Comparison of ENCODE assay signal across 13 mouse cellular contexts in the genomic region with DNA sequence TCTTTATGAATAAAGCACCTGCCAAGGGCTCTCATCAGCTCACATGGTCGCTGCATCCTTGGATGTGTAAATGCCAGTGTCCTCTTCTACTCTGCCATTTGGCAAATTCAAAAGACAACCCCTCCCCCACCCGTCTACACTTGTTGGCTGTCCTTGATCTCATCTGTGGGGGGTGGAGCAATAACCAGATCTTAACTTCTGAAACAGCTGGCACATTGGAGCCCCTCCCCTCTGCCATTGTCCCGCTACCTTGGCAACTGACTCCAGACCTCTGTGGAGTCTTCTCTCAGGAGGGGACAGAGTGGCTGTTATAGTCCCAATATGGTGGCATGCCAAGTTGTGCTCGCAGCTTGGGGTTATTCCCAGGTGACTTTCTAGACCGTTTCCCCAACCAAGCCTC. TPM values are rescaled to one million over a fixed set of nuclear protein-coding genes. Genes with fewer than 3 reads are reported as not detected.
DNase-seq lines count a peak whose midpoint lies in the region; ATAC-seq and TF ChIP-seq lines count a peak whose summit lies in the region.
"Had no signal": no experiment of that assay in that cellular context is flagged by ENCODE, and none has a peak within 500 bp of the region (broad histone marks: within the 10 kb centered on the region; RNA-seq: fewer than 3 reads in every experiment).

No protein-coding gene starts in this region.

- intact Hi-C loops in gastrocnemius, adult 2 months (cut with DNase I), result no loop called here

- no peaks in the 10 kb centered on the region for H3K27me3 ChIP-seq in hindbrain, embryonic 14.5 days (ENCODE audit: control insufficient read depth, insufficient read depth, low read length)
- no peaks in the 10 kb centered on the region for H3K27me3 ChIP-seq in neural tube, embryonic 14.5 days (ENCODE audit: control insufficient read depth, insufficient read depth, low read length)
- H3K27me3 ChIP-seq: stomach, embryonic 15.5 days had no signal

- no peak overlapping the region for H3K4me2 ChIP-seq in hindbrain, embryonic 14.5 days (replicated peaks)
- H3K4me2 ChIP-seq in neural tube, embryonic 14.5 days (ENCODE audit: low read depth, low read length), result no peak overlapping the region
- H3K4me2 ChIP-seq: liver, embryonic 11.5 days; stomach, embryonic 15.5 days had no signal

- H3K4me1 ChIP-seq in hindbrain, embryonic 14.5 days (replicated peaks; ENCODE audit: control insufficient read depth, insufficient read depth, low read length), result peaks cover 21% of the 10 kb centered on the region
- peaks cover 13% of the 10 kb centered on the region; the same call in 1 of the 2 replicates for H3K4me1 ChIP-seq in neural tube, embryonic 14.5 days (ENCODE audit: control insufficient read depth, insufficient read depth, low read length)

- no peak overlapping the region for H3K9ac ChIP-seq in hindbrain, embryonic 14.5 days
- no peak overlapping the region for H3K9ac ChIP-seq in neural tube, embryonic 14.5 days (replicated peaks; ENCODE audit: low read depth, low read length)
- H3K9ac ChIP-seq: stomach, embryonic 15.5 days had no signal

- no peak overlapping the region for H3K27ac ChIP-seq in gastrocnemius, adult 2 months
- no peak overlapping the region for H3K27ac ChIP-seq in hindbrain, embryonic 14.5 days
- H3K27ac ChIP-seq in neural tube, embryonic 14.5 days (ENCODE audit: low read depth, low read length), result no peak overlapping the region
- H3K27ac ChIP-seq: heart, embryonic 10.5 days; kidney, postnatal 0 days; stomach, embryonic 15.5 days had no signal

- H3K9me3 ChIP-seq in hindbrain, embryonic 14.5 days (ENCODE audit: control insufficient read depth, low read length), result no peaks in the 10 kb centered on the region
- H3K9me3 ChIP-seq in neural tube, embryonic 14.5 days (ENCODE audit: control insufficient read depth, low read length), result no peaks in the 10 kb centered on the region
- H3K9me3 ChIP-seq: heart, embryonic 10.5 days; stomach, embryonic 15.5 days had no signal

- TF ChIP-seq CTCF in gastrocnemius, adult 2 months (IDR thresholded peaks at IDR 0.05), result no peak

- no peak overlapping the region for H3K4me3 ChIP-seq in gastrocnemius, adult 2 months
- H3K4me3 ChIP-seq in hindbrain, embryonic 14.5 days (replicated peaks; ENCODE audit: low read length), result no peak overlapping the region
- no peak overlapping the region for H3K4me3 ChIP-seq in neural tube, embryonic 14.5 days (ENCODE audit: low read depth, low read length)
- H3K4me3 ChIP-seq: heart, embryonic 10.5 days; stomach, embryonic 15.5 days had no signal

- 33% methylated on average over 5 of the region's 5 CpGs for WGBS in hindbrain, embryonic 14.5 days
- WGBS in neural tube, embryonic 14.5 days, result 29% methylated on average over 5 of the region's 5 CpGs

- DNase-seq in adrenal gland, adult 2 months, result peak; percentile 76
- DNase-seq in adrenal gland, postnatal 25 days, result no peak
- DNase-seq in gastrocnemius, adult 2 months, result peak; percentile 18
- DNase-seq in gastrocnemius, postnatal 25 days, result no peak
- peak; percentile 49 for DNase-seq in hindbrain, embryonic 14.5 days (ENCODE audit: low spot score)
- no peak for DNase-seq in spleen, postnatal 36 days (ENCODE audit: low spot score in 2 of 2)
- DNase-seq: right cerebral cortex, postnatal 25 days had no signal

- no peaks in the 10 kb centered on the region for H3K36me3 ChIP-seq in hindbrain, embryonic 14.5 days (replicated peaks; ENCODE audit: control insufficient read depth, insufficient read depth)
- no peaks in the 10 kb centered on the region for H3K36me3 ChIP-seq in neural tube, embryonic 14.5 days (ENCODE audit: control insufficient read depth, insufficient read depth, low read length)
- H3K36me3 ChIP-seq: stomach, embryonic 15.5 days had no signal

- ATAC-seq in hindbrain, embryonic 14.5 days (ENCODE audit: low FRiP score), result no peak; the same call in 1 of the 2 replicates
- ATAC-seq in neural tube, embryonic 14.5 days (ENCODE audit: low read depth), result peak; percentile 22; the same call in 1 of the 2 replicates
- ATAC-seq in granulocyte monocyte progenitor cell, adult 5-6 weeks (replicated peaks; ENCODE audit: poor library complexity, severe bottlenecking), result no peak

RNA-seq across cellular contexts. Expression of gene Gprc5b, which starts 22.7 kb away (rescaled TPM):
- total RNA-seq in adrenal gland, adult 2 months (2021), result 100 to 1,000 TPM; 117 to 125 TPM
- polyA plus RNA-seq in adrenal gland, adult 2 months (2012; rRNA removed), result 130 and 137 TPM in 2 replicates
- 102 and 104 TPM in 2 replicates for total RNA-seq in adrenal gland, postnatal 25 days (2021)
- 10 to 100 TPM; 10.5 to 14.0 TPM for total RNA-seq in gastrocnemius, adult 2 months (2021)
- 10 to 100 TPM; 12.3 to 16.7 TPM for total RNA-seq in gastrocnemius, postnatal 25 days (2021)
- polyA plus RNA-seq in hindbrain, embryonic 14.5 days (2014; fragmentation: Nextera tagmentation; extraction: Ambion mirVana), result 9.3 and 10.2 TPM in 2 replicates
- 4.9 and 9.9 TPM in 2 replicates for polyA plus RNA-seq in neural tube, embryonic 14.5 days (2014; fragmentation: Nextera tagmentation; extraction: Ambion mirVana)
- 0.15 TPM in 1 of 2 replicates, not detected in the other for total RNA-seq in granulocyte monocyte progenitor cell, adult 5-6 weeks (2014; fragmentation: Nextera tagmentation)
- not detected in 2 replicates for total RNA-seq in granulocyte monocyte progenitor cell, adult 5-6 weeks (2017)

Comparison
In these comparisons a context has a peak if more than half of its experiments do, and no peak if none do; other contexts are left out.
1. DNase-seq: peak in adrenal gland, adult 2 months (single experiment), gastrocnemius, adult 2 months (single experiment) and hindbrain, embryonic 14.5 days (single experiment); none in adrenal gland, postnatal 25 days (single experiment), gastrocnemius, postnatal 25 days (single experiment) and spleen, postnatal 36 days (0 of 2).
2. RNA of gene Gprc5b, which starts 22.7 kb away (total RNA-seq): 117 to 125 TPM in adrenal gland, adult 2 months, 102 to 104 TPM in adrenal gland, postnatal 25 days, 12.3 to 16.7 TPM in gastrocnemius, postnatal 25 days and 10.5 to 14.0 TPM in gastrocnemius, adult 2 months; 0.15 TPM in granulocyte monocyte progenitor cell, adult 5-6 weeks; every median in the first group is over 10 times any median in the second.